Mouse (Mus musculus): ENCODE measurements at regions not wholly inside any gene's neighbourhood (a gene's known extent, or its start where the extent isn't known, plus 50 kb on each side); places are given as distances from the start of the nearest gene placed in this dataset.

GRCm38 (mm10) chr14:49838410-49838809, 55.2 kb upstream of the Armh4 start:
- intact Hi-C loops (cut with DNase I): loop anchor here (10.0 kb wide), 1 partner anchor 84 kb away; no protein-coding TSS in a partner anchor
- no peak for DNase-seq

GRCm38 (mm10) chr14:49834695-49835094, 51.5 kb upstream of the Armh4 start:
- intact Hi-C loops (cut with DNase I): loop anchor here (1.0 to 10.0 kb wide), 2 partner anchors 33 to 80 kb away; no protein-coding TSS in a partner anchor
- no peak for DNase-seq

All from heart, postnatal 10 days (tissue).